Mouse (Mus musculus) megakaryocyte, embryonic 14.5 days (primary cell): Measurements from ENCODE around the gene Esrp2.

Source experiments
- FLI1 ChIP-seq: IDR thresholded peaks from 2 replicates; pipeline ENCODE4 v1.6.1; 2012; ENCODE audit warnings: low read length, inconsistent platforms, mixed read lengths
- GATA1 ChIP-seq: IDR thresholded peaks from 3 replicates; pipeline ENCODE4 v1.6.1; 2012; ENCODE audit warnings: mixed read lengths, low read length, inconsistent platforms, borderline replicate concordance

GRCm38 (mm10) chr8:106130505-106130904, 6.3 kb downstream of the Esrp2 start:
- TF ChIP-seq GATA1, result no peak
- TF ChIP-seq FLI1, result no peak
